Mouse (Mus musculus) frontal cortex, adult 2 months (tissue): Measurements from ENCODE around the gene Wbp11. TPM values are rescaled to one million over a fixed set of nuclear protein-coding genes. Genes with fewer than 3 reads are reported as not detected.

Experiments
- DNase-seq, 2 experiments: peaks; one replicate each; pipeline ENCODE4 v3.0.0; 2022; ENCODE audit warnings: low spot score in 1 of 2; ENCODE audit errors: extremely low spot score in 1 of 2
- polyA plus RNA-seq: library from polyadenylated mRNA; depleted of rRNA; stranded (reverse); fragments of >200 nt; gene quantifications from 2 replicates; pipeline ENCODE4 v1.2.3, GENCODE M21; 2012

Gene Wbp11
- polyA plus RNA-seq, 1 experiment, result 72.5 TPM

DNA sequence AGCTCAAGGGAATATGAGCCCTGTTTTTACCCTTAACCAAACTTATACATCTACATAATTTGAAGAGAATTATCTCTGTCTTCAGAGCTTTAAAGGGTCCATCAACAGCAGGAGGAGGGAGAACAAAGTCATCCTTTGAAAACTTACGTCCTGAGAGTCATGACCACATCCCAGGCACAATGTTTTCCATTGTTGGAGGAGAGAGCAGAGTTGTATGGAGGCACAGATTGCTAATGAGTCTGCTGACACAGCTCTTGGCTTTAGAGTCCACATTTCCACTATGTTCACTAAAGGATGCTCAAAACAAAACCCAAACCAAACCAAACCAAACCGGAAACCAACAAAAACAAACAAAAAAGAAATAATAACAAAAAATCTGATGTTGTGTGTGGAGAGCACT lies 16.9 kb upstream of the Wbp11 start:
- no peak for DNase-seq

DNA sequence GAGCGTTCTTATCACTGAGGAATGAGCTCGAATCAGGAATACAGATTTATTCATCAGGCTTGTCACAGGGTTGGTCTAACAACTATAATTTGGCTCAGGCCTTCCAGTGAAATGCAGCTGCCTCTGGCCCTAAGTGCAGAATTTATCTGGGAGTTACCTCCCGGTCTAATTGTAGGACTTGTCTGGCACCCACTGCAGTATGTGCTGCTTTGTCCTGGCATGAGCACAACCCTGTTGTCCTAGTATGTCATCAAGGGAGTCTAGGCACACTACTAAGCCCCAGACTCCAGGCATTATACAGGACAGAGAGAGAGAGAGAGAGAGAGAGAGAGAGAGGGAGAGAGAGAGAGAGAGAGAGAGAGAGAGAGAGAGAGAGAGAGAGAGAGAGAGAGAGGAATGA lies 9.3 kb upstream of the Wbp11 start:
- DNase-seq, result no peak

GRCm38 (mm10) chr6:136835352-136835751 lies 7.3 kb upstream of the Wbp11 start, which contains the start of gene Smco3:
Gene Smco3, minus strand, starts transcription at chr6:136835452.
- DNase-seq, result no peak

GRCm38 (mm10) chr6:136831712-136832111 lies 3.7 kb upstream of the Wbp11 start:
- DNase-seq, result no peak

DNA sequence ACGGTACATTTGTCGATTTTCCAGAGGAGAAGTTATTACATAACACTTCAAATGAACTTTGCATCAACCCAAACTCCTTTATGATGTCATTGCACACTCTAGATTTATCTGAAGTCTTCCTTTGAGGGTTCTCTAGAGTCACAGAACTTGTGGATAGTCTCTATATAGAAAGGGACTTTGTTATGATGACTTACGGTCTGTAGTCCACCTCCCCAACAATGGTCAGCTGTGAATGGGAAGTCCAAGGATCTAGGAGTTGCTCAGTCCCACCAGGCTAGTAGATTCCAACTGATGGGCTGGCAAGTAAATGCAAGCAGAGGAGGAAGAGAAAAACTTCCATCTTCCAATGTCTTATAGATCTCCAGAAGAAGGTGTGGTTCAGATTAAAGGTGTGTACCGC lies 648 bp upstream of the Wbp11 start:
- DNase-seq, result no peak

- DNase-seq, result no peak
These were observed 535 bp downstream of the Wbp11 start, which contains the start of gene BC049715 for GRCm38 (mm10) chr6:136827516-136827880. Gene BC049715, plus strand, starts transcription at chr6:136827626.

GRCm38 (mm10) chr6:136827116-136827515 lies 917 bp downstream of the Wbp11 start:
- DNase-seq, result no peak

GRCm38 (mm10) chr6:136824987-136825386 lies 3.0 kb downstream of the Wbp11 start:
- no peak for DNase-seq

GRCm38 (mm10) chr6:136821086-136821485 lies 6.9 kb downstream of the Wbp11 start:
- DNase-seq, result no peak

DNA sequence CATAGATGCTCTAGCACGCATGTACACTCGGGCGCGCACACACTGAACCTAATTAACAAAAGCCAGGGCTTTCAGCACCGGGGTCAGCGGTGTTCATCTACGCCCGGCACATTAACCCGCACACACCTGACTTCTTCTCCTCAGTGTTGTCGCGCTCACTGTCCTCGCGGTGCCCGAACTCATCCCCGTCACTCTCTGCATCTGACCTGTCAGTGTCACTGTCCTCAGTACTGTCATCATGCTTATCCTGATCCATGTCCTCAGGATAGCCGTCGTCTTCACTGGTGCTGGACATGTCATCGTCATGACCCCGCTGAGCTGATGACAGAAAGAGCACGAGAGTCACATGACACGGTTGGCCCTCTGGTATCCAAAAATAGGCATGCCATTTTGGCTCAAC lies 7.7 kb downstream of the Wbp11 start:
- DNase-seq, result no peak

DNA sequence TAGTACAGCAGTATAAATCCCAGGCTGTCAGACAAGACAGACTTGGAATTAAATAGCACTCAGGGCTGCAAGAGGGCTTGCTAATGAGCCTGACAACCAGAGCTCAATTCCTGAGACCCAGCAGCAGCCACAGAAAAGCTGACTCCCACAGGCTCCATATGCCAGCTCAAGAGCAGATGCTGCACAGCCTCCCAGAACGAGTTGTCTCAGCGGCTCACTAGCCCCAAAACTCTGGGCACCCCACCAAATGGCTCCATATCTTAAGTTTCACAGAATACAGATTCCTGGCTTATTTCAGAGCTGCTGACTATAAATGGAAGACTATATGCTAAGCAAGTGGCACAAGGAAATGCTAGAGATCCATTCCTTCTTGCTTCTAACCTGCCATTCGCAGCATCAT lies 10.5 kb downstream of the Wbp11 start:
- peak; percentile 91 for DNase-seq

DNA sequence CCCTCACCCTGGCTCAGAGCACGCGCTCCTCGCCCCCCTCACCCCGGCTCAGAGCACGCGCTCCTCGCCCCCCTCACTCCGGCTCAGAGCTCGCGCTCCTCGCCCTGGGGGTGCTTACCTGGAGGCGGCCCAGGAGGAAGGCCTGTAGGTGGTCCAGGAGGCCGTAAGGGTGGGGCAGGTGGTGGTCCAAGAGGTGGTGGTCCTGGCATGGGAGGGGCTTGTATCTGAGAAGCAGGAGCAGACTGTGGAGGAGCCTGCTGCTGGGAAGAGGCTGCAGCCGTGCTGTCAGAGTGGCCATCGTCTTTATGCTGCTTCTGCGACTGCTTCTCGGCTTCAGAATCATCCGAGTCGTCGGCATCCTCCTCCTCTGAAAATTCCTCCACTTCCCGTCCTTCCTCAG lies 11.2 kb downstream of the Wbp11 start:
- no peak for DNase-seq

DNA sequence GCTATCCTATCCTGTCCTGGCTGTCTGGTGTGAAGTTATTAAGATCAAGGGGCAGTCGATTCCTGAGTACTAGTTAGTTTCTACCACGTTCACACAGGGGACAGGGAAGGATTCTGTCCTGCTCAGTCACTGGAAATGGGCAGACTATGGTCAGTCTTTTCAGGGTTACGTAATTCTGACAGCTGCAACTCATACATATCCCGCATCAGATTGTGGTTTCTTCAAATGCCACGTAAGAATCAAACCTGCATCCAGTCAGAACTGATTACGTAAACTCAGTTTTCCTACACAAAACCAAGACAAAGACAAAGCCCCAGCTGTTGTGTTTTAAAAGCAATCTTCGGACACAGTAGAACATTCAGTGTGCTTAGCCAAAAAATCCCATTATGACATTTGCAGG lies 12.7 kb downstream of the Wbp11 start:
- no peak for DNase-seq

DNA sequence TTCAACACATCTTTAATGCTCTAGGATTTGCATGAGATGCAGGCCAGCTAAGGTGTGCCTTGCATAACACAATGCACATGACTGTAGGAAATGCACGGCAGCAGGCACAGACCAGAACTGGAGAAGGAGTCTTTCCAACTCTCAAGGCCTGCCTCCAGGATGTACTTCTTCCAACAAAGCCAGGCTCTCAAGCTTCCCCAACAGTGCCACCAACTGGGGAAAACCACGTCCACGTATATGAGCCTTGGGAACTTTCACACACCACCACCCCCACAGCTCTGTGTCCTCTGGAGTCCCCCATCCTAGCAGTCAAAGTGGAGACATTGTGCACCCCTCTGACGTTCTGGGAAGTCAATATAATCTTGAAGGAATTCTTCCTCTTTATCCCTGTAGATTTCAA lies 14.9 kb downstream of the Wbp11 start:
- DNase-seq, result peak in 1 of 2 experiments; percentile 54

DNA sequence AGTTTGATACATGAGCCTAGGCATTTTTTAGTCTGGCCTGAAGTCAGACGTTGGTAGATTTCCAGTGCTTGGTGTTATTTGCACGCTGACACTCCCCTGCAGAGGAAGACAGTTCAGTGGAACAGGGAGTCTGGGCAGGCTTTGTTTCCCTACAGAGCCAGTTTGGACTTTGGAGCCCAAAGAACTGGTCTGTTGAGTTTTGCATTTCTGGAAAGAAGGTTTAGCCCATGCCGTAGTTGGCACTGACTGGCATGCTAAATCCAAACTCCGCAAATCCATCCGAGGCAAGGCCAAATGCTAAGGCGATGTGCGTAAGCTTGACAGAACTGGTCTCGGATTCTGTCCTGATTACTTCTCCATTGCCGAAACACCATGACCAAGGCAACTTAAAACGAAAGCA lies 16.8 kb downstream of the Wbp11 start:
- no peak for DNase-seq

DNA sequence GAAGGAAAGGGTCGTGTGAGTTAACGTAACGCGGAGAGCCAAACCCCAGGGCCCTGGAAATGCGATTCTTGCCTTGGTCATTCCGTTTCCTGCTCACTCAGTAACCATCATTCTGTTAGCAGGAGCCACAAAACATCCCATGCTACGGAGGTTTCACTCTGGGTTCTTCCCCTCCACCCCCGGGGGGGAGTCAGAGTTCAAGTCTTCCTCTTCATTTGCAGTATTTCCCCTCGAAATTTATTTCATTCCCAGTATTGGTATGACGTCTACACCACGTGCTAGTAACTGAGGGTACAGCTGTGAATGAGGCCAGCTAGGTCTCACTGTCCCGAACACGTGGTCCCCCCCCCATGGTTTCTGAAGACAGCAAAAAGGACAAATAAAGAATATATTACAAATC lies 18.4 kb downstream of the Wbp11 start:
- DNase-seq, result no peak

GRCm38 (mm10) chr6:136809077-136809476 lies 19.0 kb downstream of the Wbp11 start:
- DNase-seq, result peak in 1 of 2 experiments; percentile 57

GRCm38 (mm10) chr6:136808631-136809046 lies 19.4 kb downstream of the Wbp11 start:
- peak in 1 of 2 experiments; percentile 54 for DNase-seq

DNA sequence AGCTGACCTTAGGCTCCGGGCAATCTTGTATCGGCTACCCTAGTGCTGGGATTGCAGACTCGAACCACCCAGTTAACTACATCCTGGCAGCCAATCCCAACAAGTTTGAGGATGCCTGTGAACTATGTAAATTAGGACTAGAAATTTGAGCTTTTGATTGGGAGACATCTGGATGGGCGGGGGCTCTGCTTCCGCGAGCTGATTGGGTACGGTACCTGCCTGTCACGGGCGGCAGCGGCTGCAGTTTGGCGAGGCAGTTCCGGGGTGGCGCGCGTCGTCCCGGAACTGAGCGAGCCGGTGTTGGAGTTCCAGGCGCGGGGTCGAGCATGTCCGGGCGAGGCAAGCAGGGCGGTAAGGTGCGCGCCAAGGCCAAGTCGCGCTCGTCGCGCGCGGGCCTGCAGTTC lies 20.0 kb downstream of the Wbp11 start, which contains the start of gene H2afj:
Gene H2afj, plus strand, starts transcription at position 231 of the 404 bp plus-strand sequence.
- DNase-seq, result peak; percentile 96 to 99

- no peak for DNase-seq
These were observed 20.5 kb downstream of the Wbp11 start for GRCm38 (mm10) chr6:136807395-136808013.

DNA sequence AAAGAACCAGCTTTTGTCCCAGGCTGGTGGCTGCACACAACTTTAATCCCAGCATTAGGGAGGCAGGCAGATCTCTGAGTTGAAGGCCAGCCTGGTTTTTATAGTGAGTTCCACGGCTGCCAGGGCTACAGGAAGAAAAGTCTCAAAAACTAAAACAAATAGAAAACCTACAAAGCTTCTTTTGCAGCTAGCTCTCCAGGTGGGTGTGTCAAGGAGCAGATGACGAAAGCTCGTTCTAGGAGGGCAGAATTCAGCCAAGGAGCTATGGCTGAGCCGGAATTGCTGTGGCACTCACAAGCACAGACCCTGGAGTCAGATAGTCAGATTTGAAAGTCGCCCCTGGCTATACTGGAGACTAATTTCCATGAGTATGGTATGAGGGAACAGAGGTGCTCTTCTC lies 21.2 kb downstream of the Wbp11 start:
- no peak for DNase-seq

DNA sequence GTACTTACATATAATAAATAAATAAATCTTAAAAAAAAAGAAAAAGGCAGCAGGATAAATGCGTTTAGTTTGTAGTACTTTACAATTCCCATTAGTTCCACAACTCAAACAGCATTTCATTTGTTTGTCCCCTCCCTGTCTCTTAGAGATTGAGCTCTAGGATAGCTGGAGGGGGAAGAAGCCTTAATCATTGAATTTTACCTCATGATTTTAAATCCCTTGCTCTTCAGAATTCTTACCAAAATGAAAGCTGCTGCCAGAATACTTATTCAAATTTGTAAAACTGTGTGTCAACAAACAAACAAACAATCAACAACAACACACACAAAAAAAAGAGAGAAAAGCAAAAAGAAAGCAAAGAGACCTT lies 22.6 kb downstream of the Wbp11 start:
- DNase-seq, result no peak
